Mouse (Mus musculus) forebrain, embryonic 13.5 days (tissue): ENCODE measurements around the gene Cox4i2. TPM values are rescaled to one million over a fixed set of nuclear protein-coding genes. Genes with fewer than 3 reads are reported as not detected.

Experiments used
- ATAC-seq: fragments of 200-750 bp; cut with Nextera tagmentation; 2 replicates; pipeline ENCODE4 v1.8.0; 2017
- H3K27ac ChIP-seq: fragments of 300-500 bp; sonication (generic); 2 replicates; pipeline ENCODE4 v1.5.1; 2015; ENCODE audit warnings: inconsistent platforms, mild to moderate bottlenecking, moderate library complexity
- H3K27me3 ChIP-seq: fragments of 300-500 bp; sonication (generic); 2 replicates; pipeline ENCODE4 v1.6.1; 2015; ENCODE audit warnings: mild to moderate bottlenecking, inconsistent platforms
- H3K36me3 ChIP-seq: fragments of 300-500 bp; sonication (generic); 2 replicates; pipeline ENCODE4 v1.6.1; 2015; ENCODE audit warnings: mild to moderate bottlenecking, inconsistent platforms; ENCODE audit not compliant: poor library complexity, severe bottlenecking
- H3K4me1 ChIP-seq: fragments of 300-500 bp; sonication (generic); 2 replicates; pipeline ENCODE4 v1.6.1; 2015; ENCODE audit warnings: inconsistent platforms
- H3K4me2 ChIP-seq: fragments of 300-500 bp; sonication (generic); 2 replicates; pipeline ENCODE4 v1.6.1; 2015; ENCODE audit warnings: inconsistent platforms, mild to moderate bottlenecking, moderate library complexity
- H3K4me3 ChIP-seq: fragments of 300-500 bp; sonication (generic); 2 replicates; pipeline ENCODE4 v1.5.1; 2015; ENCODE audit warnings: mild to moderate bottlenecking, inconsistent platforms
- H3K9ac ChIP-seq: fragments of 300-500 bp; sonication (generic); 2 replicates; pipeline ENCODE4 v1.6.1; 2015; ENCODE audit warnings: mild to moderate bottlenecking, inconsistent platforms
- H3K9me3 ChIP-seq: fragments of 300-500 bp; sonication (generic); replicated peaks from 2 replicates; pipeline ENCODE4 v1.6.1; 2016; ENCODE audit warnings: inconsistent platforms
- WGBS: fragments of 180-500 bp; shearing (Covaris S2); methylation state at CpG from one replicate; pipeline ENCODE4 v1.1.7; 2015; 5-methylcytosine and 5-hydroxymethylcytosine counted together
- microRNA-seq: library from miRNA; unstranded; fragments of <30 nt; microRNA quantifications from one replicate; pipeline ENCODE4, GENCODE M21; 2016
- polyA plus RNA-seq: library from polyadenylated mRNA; unstranded; fragments of >200 nt; fragmentation: Nextera tagmentation; extraction: Ambion mirVana; gene quantifications from 2 replicates; pipeline ENCODE4 v1.2.1, GENCODE M21; 2015

Cox4i2 gene
- polyA plus RNA-seq, 1 experiment from 2014 or later, result 4.4 TPM

GRCm38 (mm10) chr2:152808178-152808577, 54.2 kb downstream of the Cox4i2 start:
- no peak overlapping the region for H3K27ac ChIP-seq
- no peak overlapping the region for H3K4me2 ChIP-seq
- peaks cover 8% of the 10 kb centered on the region; the same call in 1 of the 2 replicates for H3K36me3 ChIP-seq
- H3K9me3 ChIP-seq, result no peaks in the 10 kb centered on the region
- H3K27me3 ChIP-seq, result no peaks in the 10 kb centered on the region
- no peak overlapping the region for H3K9ac ChIP-seq
- WGBS, result 94% methylated on average over 3 of the region's 3 CpGs
- no peak overlapping the region for H3K4me3 ChIP-seq
- H3K4me1 ChIP-seq, result peaks cover 26% of the 10 kb centered on the region
- no peak for ATAC-seq

DNA sequence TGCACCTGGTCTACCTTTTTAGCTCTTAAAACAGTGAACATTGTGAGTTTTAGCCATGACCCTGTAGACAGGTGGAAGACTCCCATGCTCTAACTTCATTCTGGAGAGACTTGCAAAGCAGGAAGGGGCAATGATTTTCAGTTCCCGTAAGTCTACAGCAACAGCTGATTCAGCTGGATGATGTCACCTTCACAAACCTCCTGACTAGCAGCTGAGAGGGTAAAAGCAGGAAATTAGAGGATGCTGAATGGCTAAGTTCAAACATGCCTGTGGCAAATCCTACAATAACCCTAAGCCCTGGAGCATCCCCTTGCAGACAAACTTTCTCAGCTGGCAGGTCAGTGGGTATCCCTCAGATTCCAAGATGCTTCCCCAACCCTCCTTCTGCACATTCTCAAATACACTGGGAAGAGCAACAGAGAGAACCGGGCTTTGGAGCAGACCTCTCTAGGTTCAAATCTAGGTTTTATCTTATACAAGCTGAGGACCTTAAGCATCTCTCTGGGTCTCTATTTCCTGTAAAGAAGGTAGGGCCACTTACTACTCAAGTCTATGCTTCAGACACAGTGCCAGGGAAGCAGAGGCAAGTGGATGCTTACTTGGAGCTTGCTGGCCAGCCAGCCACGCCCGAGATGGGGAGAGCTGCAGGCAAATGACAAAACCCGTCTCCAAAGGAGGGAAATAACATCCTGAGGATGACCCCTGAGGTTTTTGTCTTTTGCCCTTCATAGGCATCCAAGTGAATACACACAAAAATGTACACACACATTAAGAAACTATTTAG, 56.4 kb downstream of the Cox4i2 start:
- Histone ChIP-seq H3K27me3 (no peaks in the 10 kb centered on the region), H3K27ac (no peak overlapping the region), H3K4me2 (no peak overlapping the region), H3K9ac (no peak overlapping the region), H3K4me3 (no peak overlapping the region), H3K9me3 (no peaks in the 10 kb centered on the region), H3K36me3 (peaks cover 11% of the 10 kb centered on the region; the same call in 1 of the 2 replicates), H3K4me1 (peaks cover 11% of the 10 kb centered on the region)
- ATAC-seq, result no peak
- WGBS, result 81% methylated on average over 5 of the region's 5 CpGs

DNA sequence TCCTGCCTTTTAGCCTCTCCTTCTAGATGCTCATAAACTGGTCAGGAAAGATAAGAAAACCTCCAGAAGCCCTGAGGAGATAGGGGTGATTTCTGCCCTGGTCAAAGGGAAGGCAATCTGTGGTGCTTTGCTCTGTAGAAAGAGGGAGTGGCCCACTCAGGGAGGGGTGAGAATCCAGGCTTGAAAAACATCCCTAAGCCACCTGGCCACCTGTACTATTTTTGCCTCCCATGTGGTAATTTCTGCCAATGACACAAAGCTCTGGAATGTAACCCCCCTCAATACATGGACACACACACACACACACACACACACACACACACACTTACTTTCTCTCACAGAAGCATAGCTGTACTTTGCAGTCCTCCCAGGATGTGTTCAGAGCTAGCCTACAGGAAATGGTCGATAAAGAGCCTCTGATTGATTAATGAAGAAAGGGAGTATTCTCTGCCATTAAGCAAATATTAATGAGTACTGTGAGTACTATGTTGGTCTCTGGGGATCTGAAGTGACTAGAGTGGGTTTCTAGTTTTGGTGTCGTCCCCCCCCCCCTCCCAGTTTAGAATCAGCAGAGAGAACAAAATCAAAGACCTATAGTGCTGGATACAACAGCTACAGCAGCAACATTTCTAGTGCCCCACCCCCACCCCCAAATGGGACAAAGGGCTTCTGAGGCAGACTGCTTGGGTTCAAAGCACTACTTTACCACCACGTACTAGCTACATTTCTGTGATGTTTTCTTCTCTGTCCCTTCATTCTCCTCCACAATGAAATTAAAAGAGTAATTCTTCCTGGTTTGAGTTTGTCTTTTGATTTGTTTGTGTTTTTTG, 57.6 kb downstream of the Cox4i2 start:
- Histone ChIP-seq H3K36me3 (peaks cover 8% of the 10 kb centered on the region; the same call in 1 of the 2 replicates), H3K27ac (no peak overlapping the region), H3K4me3 (no peak overlapping the region), H3K4me2 (no peak overlapping the region), H3K4me1 (peaks cover 9% of the 10 kb centered on the region), H3K9me3 (no peaks in the 10 kb centered on the region), H3K9ac (no peak overlapping the region), H3K27me3 (no peaks in the 10 kb centered on the region)
- WGBS, result 36% methylated on average over 3 of the region's 3 CpGs
- no peak for ATAC-seq

DNA sequence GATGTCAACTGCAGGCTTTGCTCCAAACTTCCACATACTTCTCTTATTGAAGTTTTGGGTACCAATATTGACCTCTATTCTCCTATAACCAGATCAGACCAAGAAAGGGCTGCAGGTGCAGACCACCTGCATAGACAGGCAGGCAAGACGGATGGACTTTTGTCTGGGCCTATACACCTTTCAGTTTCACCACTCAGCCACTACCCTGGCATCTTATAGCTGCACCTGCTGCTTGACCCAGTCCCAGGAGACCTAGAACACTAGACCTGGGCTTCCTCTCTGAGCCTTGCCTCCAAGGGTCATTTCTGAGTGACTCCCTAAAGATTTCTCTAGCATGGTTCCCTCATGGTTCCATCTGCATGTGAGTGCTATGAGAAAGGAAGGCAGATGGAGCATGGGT, 59.3 kb downstream of the Cox4i2 start:
- Histone ChIP-seq H3K4me1 (peaks cover 25% of the 10 kb centered on the region), H3K4me3 (no peak overlapping the region), H3K36me3 (peaks cover 8% of the 10 kb centered on the region; the same call in 1 of the 2 replicates), H3K27ac (no peak overlapping the region), H3K9me3 (no peaks in the 10 kb centered on the region), H3K9ac (no peak overlapping the region), H3K27me3 (no peaks in the 10 kb centered on the region), H3K4me2 (no peak overlapping the region)
- ATAC-seq, result no peak
- WGBS, result 88% methylated on average over 1 of the region's 1 CpGs

DNA sequence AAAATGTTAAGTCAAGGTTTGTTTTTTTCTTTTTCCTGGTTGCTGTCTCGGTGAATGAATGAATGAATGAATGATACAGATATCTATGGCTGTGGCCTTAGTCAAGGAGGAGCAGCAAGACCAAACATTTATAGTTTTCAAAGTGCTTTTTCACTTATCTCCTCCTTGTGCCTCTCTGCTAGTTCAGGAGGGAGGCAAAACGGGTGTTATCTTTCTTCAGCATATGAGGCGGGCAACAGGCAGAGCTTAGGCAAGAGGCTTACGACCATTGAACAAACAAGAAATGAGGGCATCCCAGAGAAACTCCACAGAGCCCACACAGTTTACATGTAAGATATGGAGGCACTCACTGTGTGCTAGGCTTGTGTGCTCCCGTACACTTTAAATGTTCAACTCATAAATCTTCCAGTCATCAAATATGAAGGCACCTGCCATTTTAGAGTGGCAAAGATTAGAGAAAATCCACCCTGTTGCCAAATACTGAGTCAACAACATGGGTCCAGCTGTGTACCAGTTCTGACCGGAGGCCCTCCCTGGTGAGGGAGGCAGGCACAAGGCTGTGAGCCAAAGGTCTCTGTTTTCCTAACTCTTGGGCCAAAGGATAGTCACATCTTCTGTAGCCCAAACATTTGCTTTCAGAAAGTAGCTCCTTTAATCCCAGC, 60.4 kb downstream of the Cox4i2 start:
- no peaks in the 10 kb centered on the region for H3K27me3 ChIP-seq
- no peaks in the 10 kb centered on the region for H3K9me3 ChIP-seq
- H3K4me1 ChIP-seq, result peaks cover 32% of the 10 kb centered on the region
- no peak overlapping the region for H3K4me2 ChIP-seq
- no peak overlapping the region for H3K27ac ChIP-seq
- no peak for ATAC-seq
- H3K4me3 ChIP-seq, result no peak overlapping the region
- peaks cover 14% of the 10 kb centered on the region for H3K36me3 ChIP-seq
- H3K9ac ChIP-seq, result no peak overlapping the region
- WGBS, result 89% methylated on average over 6 of the region's 6 CpGs

Small RNA genes within 50 kb of the gene (microRNA-seq; reads per million reads assigned to microRNA genes)
- gene Gm23802, result not detected

Other genes with a start within 250 kb of the Cox4i2 start
- not detected in 2 replicates for gene Defb26, start 242.5 kb upstream of the Cox4i2 start, polyA plus RNA-seq
- not detected in 2 replicates for gene Defb28, start 235.9 kb upstream of the Cox4i2 start, polyA plus RNA-seq
- not detected in 2 replicates for gene Defb29, start 214.1 kb upstream of the Cox4i2 start, polyA plus RNA-seq
- not detected in 2 replicates for gene Gm17416, start 184.8 kb upstream of the Cox4i2 start, polyA plus RNA-seq
- not detected in 2 replicates for gene Defb21, start 181.4 kb upstream of the Cox4i2 start, polyA plus RNA-seq
- not detected in 2 replicates for gene Defb19, start 173.9 kb upstream of the Cox4i2 start, polyA plus RNA-seq
- gene Defb45, start 154.8 kb upstream of the Cox4i2 start, polyA plus RNA-seq, result not detected in 2 replicates
- not detected in 2 replicates for gene Defb36, start 149.8 kb upstream of the Cox4i2 start, polyA plus RNA-seq
- gene Defb25, start 131.1 kb upstream of the Cox4i2 start, polyA plus RNA-seq, result not detected in 2 replicates
- gene Rem1, start 127.2 kb upstream of the Cox4i2 start, polyA plus RNA-seq, result 0.19 and 0.20 TPM in 2 replicates
- 131 and 142 TPM in 2 replicates for gene H13, start 84.7 kb upstream of the Cox4i2 start, polyA plus RNA-seq
- gene Mcts2, start 67.1 kb upstream of the Cox4i2 start, polyA plus RNA-seq, result 40.0 and 42.2 TPM in 2 replicates
- gene Id1, start 17.9 kb upstream of the Cox4i2 start, polyA plus RNA-seq, result 25.8 and 26.1 TPM in 2 replicates
- 155 and 164 TPM in 2 replicates for gene Bcl2l1, start 77.6 kb downstream of the Cox4i2 start, polyA plus RNA-seq
- 102 and 103 TPM in 2 replicates for gene Tpx2, start 93.8 kb downstream of the Cox4i2 start, polyA plus RNA-seq
- gene Mylk2, start 157.2 kb downstream of the Cox4i2 start, polyA plus RNA-seq, result not detected in 2 replicates
- 2.7 and 2.9 TPM in 2 replicates for gene Foxs1, start 179.0 kb downstream of the Cox4i2 start, polyA plus RNA-seq
- 2.5 and 4.1 TPM in 2 replicates for gene Dusp15, start 197.5 kb downstream of the Cox4i2 start, polyA plus RNA-seq
- gene Ttll9, start 208.3 kb downstream of the Cox4i2 start, polyA plus RNA-seq, result 1.7 and 1.8 TPM in 2 replicates